Mouse (Mus musculus) retina, embryonic 14.5 days (tissue): ENCODE data around the gene Csnk1g1.

ENCODE experiments used
- DNase-seq: peaks from one replicate; pipeline ENCODE4 v3.0.0-alpha.2; 2015; ENCODE audit warnings: low spot score

Gene Csnk1g1

GRCm38 (mm10) chr9:65995603-65996376, 87.1 kb downstream of the Csnk1g1 start:
- no peak for DNase-seq

GRCm38 (mm10) chr9:65998965-65999364, 90.2 kb downstream of the Csnk1g1 start:
- no peak for DNase-seq

GRCm38 (mm10) chr9:66004380-66004779, 95.7 kb downstream of the Csnk1g1 start:
- peak; percentile 60 for DNase-seq

- no peak for DNase-seq
Observed at GRCm38 (mm10) chr9:66007603-66008202, 99.0 kb downstream of the Csnk1g1 start.

- DNase-seq: no peak
Observed at GRCm38 (mm10) chr9:66020601-66021000, 111.9 kb downstream of the Csnk1g1 start.

GRCm38 (mm10) chr9:66038082-66038481, 129.4 kb downstream of the Csnk1g1 start:
- no peak for DNase-seq

GRCm38 (mm10) chr9:66038581-66038980, 129.9 kb downstream of the Csnk1g1 start:
- no peak for DNase-seq

GRCm38 (mm10) chr9:66039290-66039689, 130.6 kb downstream of the Csnk1g1 start:
- no peak for DNase-seq

GRCm38 (mm10) chr9:66040801-66041200, 132.1 kb downstream of the Csnk1g1 start:
- no peak for DNase-seq

- DNase-seq: no peak
Observed at GRCm38 (mm10) chr9:66042331-66042730, 133.6 kb downstream of the Csnk1g1 start.

GRCm38 (mm10) chr9:66043241-66043640, 134.5 kb downstream of the Csnk1g1 start:
- DNase-seq: no peak

GRCm38 (mm10) chr9:66049931-66050601, 141.3 kb downstream of the Csnk1g1 start:
- DNase-seq: no peak

GRCm38 (mm10) chr9:66051493-66051892, 142.8 kb downstream of the Csnk1g1 start:
- DNase-seq: no peak

GRCm38 (mm10) chr9:66052731-66053130, 144.0 kb downstream of the Csnk1g1 start:
- DNase-seq: no peak

- no peak for DNase-seq
Observed at GRCm38 (mm10) chr9:66053620-66054019, 144.9 kb downstream of the Csnk1g1 start.

GRCm38 (mm10) chr9:66059583-66060307, 151.0 kb downstream of the Csnk1g1 start, which contains the start of gene Ppib:
Gene Ppib (plus strand): TSS chr9:66060222.
- peak; percentile 98 for DNase-seq

- DNase-seq: no peak
Observed at GRCm38 (mm10) chr9:66060308-66060647, 151.6 kb downstream of the Csnk1g1 start.

GRCm38 (mm10) chr9:66060986-66061385, 152.3 kb downstream of the Csnk1g1 start:
- peak; percentile 59 for DNase-seq

- no peak for DNase-seq
Observed at GRCm38 (mm10) chr9:66061656-66062055, 152.9 kb downstream of the Csnk1g1 start.

GRCm38 (mm10) chr9:66063446-66063845, 154.7 kb downstream of the Csnk1g1 start:
- no peak for DNase-seq

- no peak for DNase-seq
Observed at GRCm38 (mm10) chr9:66064316-66064715, 155.6 kb downstream of the Csnk1g1 start.

- DNase-seq: no peak
Observed at GRCm38 (mm10) chr9:66066791-66067190, 158.1 kb downstream of the Csnk1g1 start.
